Mouse (Mus musculus) small intestine, adult 2 months (tissue): Measurements from ENCODE around the gene Mrgpra3. TPM values are rescaled to one million over a fixed set of nuclear protein-coding genes. Genes with fewer than 3 reads are reported as not detected.

Experiments used
- H3K27ac ChIP-seq: fragments of 200-500 bp; 2 replicates; pipeline ENCODE4 v1.5.1; 2012; ENCODE audit warnings: low read depth, low read length, control low read depth, inconsistent platforms; ENCODE audit not compliant: insufficient read depth
- H3K27me3 ChIP-seq: fragments of 200-500 bp; 2 replicates; pipeline ENCODE4 v1.6.1; 2012; ENCODE audit warnings: mild to moderate bottlenecking, moderate library complexity, low read length, inconsistent platforms; ENCODE audit not compliant: control insufficient read depth, insufficient read depth
- H3K36me3 ChIP-seq: fragments of 200-500 bp; 2 replicates; pipeline ENCODE4 v1.6.1; 2012; ENCODE audit warnings: mild to moderate bottlenecking, low read length, control low read depth, inconsistent platforms; ENCODE audit not compliant: control insufficient read depth, insufficient read depth
- H3K4me1 ChIP-seq: fragments of 200-500 bp; 2 replicates; pipeline ENCODE4 v1.6.1; 2012; ENCODE audit warnings: low read length, inconsistent platforms, mixed read lengths; ENCODE audit not compliant: control insufficient read depth, insufficient read depth, insufficient read length
- H3K4me3 ChIP-seq: fragments of 200-500 bp; 2 replicates; pipeline ENCODE4 v1.5.1; 2012; ENCODE audit warnings: low read depth, mild to moderate bottlenecking, control low read depth, inconsistent platforms, low read length, moderate library complexity
- CTCF ChIP-seq: fragments of 200-500 bp; IDR thresholded peaks from 2 replicates; pipeline ENCODE4 v1.5.1; 2012; ENCODE audit warnings: low read depth, mild to moderate bottlenecking, control low read depth, inconsistent platforms, low read length, moderate library complexity, mixed read lengths; ENCODE audit not compliant: insufficient replicate concordance, insufficient read length; ENCODE audit errors: extremely low read depth
- POLR2A ChIP-seq: fragments of 200-500 bp; IDR thresholded peaks from 2 replicates; pipeline ENCODE4 v1.6.1; 2012; ENCODE audit warnings: low read depth, mild to moderate bottlenecking, control low read depth, inconsistent platforms, low read length, moderate library complexity
- whole genome bisulfite sequencing: fragments of 180-500 bp; shearing (Covaris S2); methylation state at CpG from one replicate; pipeline ENCODE4 v1.1.7; 2018; 5-methylcytosine and 5-hydroxymethylcytosine counted together
- polyA plus RNA-seq: library from polyadenylated mRNA; depleted of rRNA; stranded (reverse); fragments of >200 nt; gene quantifications from 2 replicates; pipeline ENCODE4 v1.2.3, GENCODE M21; 2012; rRNA removed

The Mrgpra3 gene
- polyA plus RNA-seq = not detected in 2 replicates

GRCm38 (mm10) chr7:47601272-47601671, at the start of gene Mrgpra3:
TSS of gene Mrgpra3 (minus strand) at chr7:47601372.
- WGBS = 54% methylated on average over 2 of the region's 2 CpGs
- no peaks in the 10 kb centered on the region for H3K36me3 ChIP-seq
- TF ChIP-seq CTCF (no peak), POLR2A (no peak)

More at GRCm38 (mm10) chr7:47601272-47601671, at the start of gene Mrgpra3:
- Histone ChIP-seq H3K4me3 (no peak within 1 kb of the TSS), H3K27me3 (no peaks in the 10 kb centered on the region), H3K27ac (no peak within 1 kb of the TSS), H3K4me1 (no peaks in the 10 kb centered on the region)

Other genes with a start within 250 kb of the Mrgpra3 start
- 0.10 TPM in 1 of 2 replicates, not detected in the other for gene Mrgpra1, start 247.1 kb downstream of the Mrgpra3 start, polyA plus RNA-seq
- 0.13 TPM in 1 of 2 replicates, not detected in the other for gene Mrgpra2a, start 149.2 kb downstream of the Mrgpra3 start, polyA plus RNA-seq
- gene Mrgpra2b, start 72.5 kb downstream of the Mrgpra3 start, polyA plus RNA-seq = 0.13 and 0.15 TPM in 2 replicates